In genomic region chr16:44745866-44746562, GRCm38 (mm10) we compare ENCODE assay signal across 8 mouse cellular contexts. TPM values are rescaled to one million over a fixed set of nuclear protein-coding genes. Genes with fewer than 3 reads are reported as not detected.
A peak's percentile ranks its signal among the peaks of the same experiment; 100 is the strongest.
DNase-seq lines count a peak whose midpoint lies in the region; ATAC-seq lines count a peak whose summit lies in the region.

Gene Gtpbp8 (minus strand): TSS chr16:44746363.

- peaks cover 16% of the 10 kb centered on the region for H3K4me1 ChIP-seq in hindbrain, embryonic 13.5 days (replicated peaks)

- DNase-seq in NIH3T3 (ENCODE audit: low read depth): peak; percentile 92
- DNase-seq in cerebellum, postnatal 10 days: peak; percentile 92 to 94
- DNase-seq in frontal cortex, postnatal 14 days (ENCODE audit: low spot score in 2 of 2): peak; percentile 79 to 83
- peak; percentile 78 for DNase-seq in layer of hippocampus, postnatal 25 days (ENCODE audit: extremely low spot score in 1 of 2, low spot score in 1 of 2)
- DNase-seq in lung, postnatal 25 days (ENCODE audit: low spot score): peak; percentile 90
- DNase-seq in retina, embryonic 14.5 days (ENCODE audit: low spot score): peak; percentile 93
- peak; percentile 87 for DNase-seq in thymus, postnatal 4 days

- peak within 1 kb of the TSS; percentile 82 for H3K4me2 ChIP-seq in hindbrain, embryonic 13.5 days

- peak within 1 kb of the TSS; percentile 98 for H3K27ac ChIP-seq in hindbrain, embryonic 13.5 days

- ATAC-seq in hindbrain, embryonic 13.5 days (ENCODE audit: low FRiP score): peak; percentile 98

- no peaks in the 10 kb centered on the region for H3K27me3 ChIP-seq in hindbrain, embryonic 13.5 days

- under 1% methylated on average over 47 of the region's 47 CpGs for WGBS in hindbrain, embryonic 13.5 days

- H3K36me3 ChIP-seq in hindbrain, embryonic 13.5 days: peaks cover 10% of the 10 kb centered on the region

- H3K9me3 ChIP-seq in hindbrain, embryonic 13.5 days: no peaks in the 10 kb centered on the region

- peak within 1 kb of the TSS; percentile 91 for H3K9ac ChIP-seq in hindbrain, embryonic 13.5 days

- peak within 1 kb of the TSS; percentile 81 for H3K4me3 ChIP-seq in hindbrain, embryonic 13.5 days

RNA-seq across cellular contexts. Expression of gene Gtpbp8, which starts in this region (rescaled TPM):
- polyA plus RNA-seq in hindbrain, embryonic 13.5 days (2015; fragmentation: Nextera tagmentation; extraction: Ambion mirVana): 37.8 and 40.2 TPM in 2 replicates
- total RNA-seq in layer of hippocampus, postnatal 25 days (2021): 10 to 100 TPM; 23.8 to 29.9 TPM

Comparison
In these comparisons a context has a peak if more than half of its experiments do, and no peak if none do; other contexts are left out.
1. Peak in every context shown above with its lines: DNase-seq, ATAC-seq, H3K4me3 ChIP-seq and H3K27ac ChIP-seq.